Mouse (Mus musculus): Measurements from ENCODE around the gene Krtap28-13.

- TF ChIP-seq MYOD1 (IDR thresholded peaks at IDR 0.05; ENCODE audit: control insufficient read depth, insufficient read length, low read depth) (no peak), CTCF (IDR thresholded peaks at IDR 0.05; ENCODE audit: control insufficient read depth, insufficient read depth, insufficient read length) (no peak), USF1 (IDR thresholded peaks at IDR 0.05; ENCODE audit: low read depth) (no peak), MAX (IDR thresholded peaks at IDR 0.05) (no peak), CEBPB (IDR thresholded peaks at IDR 0.05; ENCODE audit: low read depth) (no peak)
Observed at GRCm38 (mm10) chr1:83101891-83102290, 41.2 kb downstream of the Krtap28-13 start.
